Mouse (Mus musculus): Measurements from ENCODE around the gene Slco2a1. TPM values are rescaled to one million over a fixed set of nuclear protein-coding genes. Genes with fewer than 3 reads are reported as not detected.

The Slco2a1 gene
- polyA plus RNA-seq, 1 experiment = 9.1 TPM

DNA sequence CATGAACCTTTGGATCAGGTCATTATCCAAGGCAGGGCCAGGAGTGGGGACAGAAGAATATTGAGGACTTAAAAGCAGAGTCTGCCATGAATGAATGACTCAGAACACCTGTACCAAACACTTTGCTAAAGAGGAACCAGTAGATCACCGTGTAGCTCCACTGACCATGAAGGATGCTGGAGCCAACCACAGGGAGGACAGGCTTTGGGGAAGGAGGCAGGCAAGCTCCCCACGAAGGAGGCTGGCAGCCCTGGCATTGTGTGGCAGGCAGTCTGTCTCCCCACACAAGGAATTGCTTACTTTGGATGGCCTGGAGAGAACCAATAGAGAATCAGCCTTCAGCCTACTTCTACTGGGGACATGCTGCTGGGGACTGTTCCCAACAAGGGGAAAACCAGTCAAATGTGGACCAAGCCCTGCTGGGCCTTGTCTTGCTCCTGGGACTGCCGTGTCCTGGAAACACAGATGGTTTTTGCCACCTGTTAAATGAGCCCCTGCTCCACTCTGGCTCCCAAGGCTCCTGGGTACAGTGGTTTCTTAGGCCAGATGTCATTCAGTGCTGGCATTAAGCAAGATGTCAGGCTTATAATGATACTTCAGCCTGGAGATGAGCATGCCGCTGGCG is 130.3 kb downstream of the Slco2a1 start:
- Histone ChIP-seq H3K4me3 (ENCODE audit: insufficient read depth, low read length) (no peak overlapping the region), H3K4me1 (ENCODE audit: control insufficient read depth, insufficient read depth, low read length) (no peaks in the 10 kb centered on the region), H3K27ac (ENCODE audit: insufficient read depth, low read length) (no peak overlapping the region)
- TF ChIP-seq CTCF (IDR thresholded peaks at IDR 0.05; ENCODE audit: borderline replicate concordance, insufficient read depth, low read length) (no peak), POLR2A (IDR thresholded peaks at IDR 0.05; ENCODE audit: low read depth, low read length) (no peak)

GRCm38 (mm10) chr9:103119781-103120180 is 131.3 kb downstream of the Slco2a1 start:
- TF ChIP-seq CTCF (IDR thresholded peaks at IDR 0.05; ENCODE audit: borderline replicate concordance, insufficient read depth, low read length) (no peak), POLR2A (IDR thresholded peaks at IDR 0.05; ENCODE audit: low read depth, low read length) (no peak)
- Histone ChIP-seq H3K27ac (ENCODE audit: insufficient read depth, low read length) (no peak overlapping the region), H3K4me1 (ENCODE audit: control insufficient read depth, insufficient read depth, low read length) (no peaks in the 10 kb centered on the region), H3K4me3 (ENCODE audit: insufficient read depth, low read length) (no peak overlapping the region)

DNA sequence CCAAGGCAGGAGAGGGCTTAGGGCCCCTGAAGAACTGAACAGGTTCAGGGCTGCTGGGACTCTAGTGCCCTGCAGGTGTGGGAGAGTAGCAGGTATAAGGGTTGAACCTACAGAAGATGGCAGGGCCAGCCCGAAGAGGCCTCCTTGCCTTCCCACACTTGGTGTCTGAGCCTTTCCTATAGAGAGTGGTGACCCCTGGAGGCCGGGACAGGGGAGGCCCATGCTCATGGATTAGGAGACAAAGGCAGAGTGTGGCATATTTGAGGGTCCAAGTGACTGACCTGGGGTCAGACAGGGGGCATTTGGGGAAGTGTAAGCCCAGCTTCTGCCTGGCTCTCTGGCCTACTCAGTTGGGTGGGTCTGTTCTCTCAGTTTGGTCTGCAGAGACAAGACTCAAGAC is 131.7 kb downstream of the Slco2a1 start:
- no peaks in the 10 kb centered on the region for H3K4me1 ChIP-seq (ENCODE audit: control insufficient read depth, insufficient read depth, low read length)
- TF ChIP-seq POLR2A (IDR thresholded peaks at IDR 0.05; ENCODE audit: low read depth, low read length) = no peak
- no peak overlapping the region for H3K4me3 ChIP-seq (ENCODE audit: insufficient read depth, low read length)
- H3K27ac ChIP-seq (ENCODE audit: insufficient read depth, low read length) = no peak overlapping the region

- no peak for TF ChIP-seq POLR2A (IDR thresholded peaks at IDR 0.05; ENCODE audit: low read depth, low read length)
- no peak for TF ChIP-seq CTCF (IDR thresholded peaks at IDR 0.05; ENCODE audit: borderline replicate concordance, insufficient read depth, low read length)
Measured at GRCm38 (mm10) chr9:103121546-103121945, 133.0 kb downstream of the Slco2a1 start.

GRCm38 (mm10) chr9:103124746-103125145 is 136.2 kb downstream of the Slco2a1 start:
- TF ChIP-seq POLR2A (IDR thresholded peaks at IDR 0.05; ENCODE audit: low read depth, low read length) (no peak), CTCF (IDR thresholded peaks at IDR 0.05; ENCODE audit: borderline replicate concordance, insufficient read depth, low read length) (no peak)
- no peak overlapping the region for H3K4me3 ChIP-seq (ENCODE audit: insufficient read depth, low read length)

More at GRCm38 (mm10) chr9:103121546-103121945, 133.0 kb downstream of the Slco2a1 start:
- Histone ChIP-seq H3K27ac (ENCODE audit: insufficient read depth, low read length) (no peak overlapping the region), H3K4me3 (ENCODE audit: insufficient read depth, low read length) (no peak overlapping the region), H3K4me1 (ENCODE audit: control insufficient read depth, insufficient read depth, low read length) (no peaks in the 10 kb centered on the region)

GRCm38 (mm10) chr9:103133493-103134124 is 145.1 kb downstream of the Slco2a1 start:
- Histone ChIP-seq H3K4me3 (ENCODE audit: insufficient read depth, low read length) (no peak overlapping the region), H3K4me1 (ENCODE audit: control insufficient read depth, insufficient read depth, low read length) (no peaks in the 10 kb centered on the region), H3K27ac (ENCODE audit: insufficient read depth, low read length) (no peak overlapping the region)
- TF ChIP-seq CTCF (IDR thresholded peaks at IDR 0.05; ENCODE audit: borderline replicate concordance, insufficient read depth, low read length) (no peak), POLR2A (IDR thresholded peaks at IDR 0.05; ENCODE audit: low read depth, low read length) (no peak)

More at GRCm38 (mm10) chr9:103124746-103125145, 136.2 kb downstream of the Slco2a1 start:
- no peaks in the 10 kb centered on the region for H3K4me1 ChIP-seq (ENCODE audit: control insufficient read depth, insufficient read depth, low read length)
- H3K27ac ChIP-seq (ENCODE audit: insufficient read depth, low read length) = no peak overlapping the region

- no peaks in the 10 kb centered on the region for H3K4me1 ChIP-seq (ENCODE audit: control insufficient read depth, insufficient read depth, low read length)
- H3K27ac ChIP-seq (ENCODE audit: insufficient read depth, low read length) = no peak overlapping the region
- TF ChIP-seq POLR2A (IDR thresholded peaks at IDR 0.05; ENCODE audit: low read depth, low read length) = no peak
- TF ChIP-seq CTCF (IDR thresholded peaks at IDR 0.05; ENCODE audit: borderline replicate concordance, insufficient read depth, low read length) = no peak
- no peak overlapping the region for H3K4me3 ChIP-seq (ENCODE audit: insufficient read depth, low read length)
Measured at GRCm38 (mm10) chr9:103134450-103135030, 146.0 kb downstream of the Slco2a1 start.

DNA sequence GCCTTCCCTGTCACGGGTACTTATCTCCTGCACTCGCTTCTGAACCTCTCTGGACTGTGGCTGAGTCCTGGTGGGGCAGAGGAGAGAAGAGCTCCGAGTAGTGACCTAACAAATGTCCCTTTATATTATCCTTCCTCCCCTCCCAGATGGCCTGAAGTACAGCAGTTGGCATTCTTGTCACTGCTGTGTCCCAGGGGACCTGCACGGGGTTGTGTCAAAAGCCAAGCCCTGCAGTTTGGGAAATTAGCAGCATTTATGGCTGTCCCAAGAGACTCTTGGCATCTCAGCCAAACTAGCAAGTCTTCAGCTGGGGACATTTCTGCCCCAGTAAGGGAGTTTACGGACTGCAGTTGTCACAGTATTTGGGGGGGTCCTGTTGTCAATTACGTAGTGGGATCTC is 151.0 kb downstream of the Slco2a1 start:
- H3K27ac ChIP-seq (ENCODE audit: insufficient read depth, low read length) = no peak overlapping the region
- TF ChIP-seq POLR2A (IDR thresholded peaks at IDR 0.05; ENCODE audit: low read depth, low read length) (no peak), CTCF (IDR thresholded peaks at IDR 0.05; ENCODE audit: borderline replicate concordance, insufficient read depth, low read length) (no peak)
- no peak overlapping the region for H3K4me3 ChIP-seq (ENCODE audit: insufficient read depth, low read length)
- no peaks in the 10 kb centered on the region for H3K4me1 ChIP-seq (ENCODE audit: control insufficient read depth, insufficient read depth, low read length)

- Histone ChIP-seq H3K4me3 (ENCODE audit: insufficient read depth, low read length) (no peak overlapping the region), H3K27ac (ENCODE audit: insufficient read depth, low read length) (no peak overlapping the region), H3K4me1 (ENCODE audit: control insufficient read depth, insufficient read depth, low read length) (no peaks in the 10 kb centered on the region)
- no peak for TF ChIP-seq POLR2A (IDR thresholded peaks at IDR 0.05; ENCODE audit: low read depth, low read length)
- no peak for TF ChIP-seq CTCF (IDR thresholded peaks at IDR 0.05; ENCODE audit: borderline replicate concordance, insufficient read depth, low read length)
Measured at GRCm38 (mm10) chr9:103140384-103140783, 151.9 kb downstream of the Slco2a1 start.

DNA sequence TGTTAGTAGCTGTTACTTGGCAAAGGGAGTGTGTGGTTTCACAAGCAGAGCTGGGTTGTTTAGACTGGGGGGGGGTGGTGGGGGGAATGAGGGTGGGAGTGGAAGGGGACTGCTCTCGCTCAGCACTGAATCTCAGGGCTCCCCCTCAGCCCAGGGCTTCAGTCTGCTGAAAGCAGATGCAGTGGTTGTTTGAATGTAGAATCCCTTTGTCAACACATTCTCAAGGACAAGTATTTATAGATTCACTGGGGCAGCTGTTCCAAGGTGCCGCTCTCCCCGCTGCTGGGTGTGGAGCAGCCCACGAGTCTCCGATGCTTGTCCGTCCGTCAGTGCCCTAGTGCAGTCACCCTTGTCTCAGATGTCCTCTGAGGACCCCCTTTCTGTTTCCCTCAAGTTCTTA is 152.8 kb downstream of the Slco2a1 start:
- no peak for TF ChIP-seq POLR2A (IDR thresholded peaks at IDR 0.05; ENCODE audit: low read depth, low read length)
- TF ChIP-seq CTCF (IDR thresholded peaks at IDR 0.05; ENCODE audit: borderline replicate concordance, insufficient read depth, low read length) = no peak
- no peak overlapping the region for H3K4me3 ChIP-seq (ENCODE audit: insufficient read depth, low read length)
- H3K4me1 ChIP-seq (ENCODE audit: control insufficient read depth, insufficient read depth, low read length) = no peaks in the 10 kb centered on the region
- H3K27ac ChIP-seq (ENCODE audit: insufficient read depth, low read length) = no peak overlapping the region
